Mouse (Mus musculus) lung, adult 18-20 months (tissue): ENCODE data around the gene Krtap19-1.

Experiments
- DNase-seq, 2 experiments: peaks; one replicate each; pipeline ENCODE4 v3.0.0; 2022; ENCODE audit warnings: mixed read lengths in 2 of 2

Gene Krtap19-1

DNA sequence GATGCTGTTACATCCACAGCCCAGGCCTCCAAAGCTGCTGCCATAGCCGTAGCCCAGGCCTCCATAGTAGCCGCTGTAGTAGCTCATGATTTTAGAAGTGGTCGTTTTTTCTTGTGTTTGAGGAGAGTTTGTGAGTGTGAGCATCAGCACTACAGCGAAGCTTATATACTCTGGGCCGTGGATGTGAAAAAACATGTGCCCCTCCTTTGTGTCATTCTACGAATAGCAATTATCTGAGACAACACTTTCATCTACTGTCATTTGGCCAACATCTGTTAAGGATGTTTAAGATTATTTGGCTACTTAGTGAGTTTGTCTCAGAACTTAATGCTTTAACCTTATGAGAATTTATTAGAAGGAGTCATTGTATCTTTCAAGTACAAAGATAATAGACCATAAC, at the start of gene Krtap19-1:
Gene Krtap19-1 (minus strand): TSS at position 101 of the 400 bp plus-strand sequence.
- no peak for DNase-seq

DNA sequence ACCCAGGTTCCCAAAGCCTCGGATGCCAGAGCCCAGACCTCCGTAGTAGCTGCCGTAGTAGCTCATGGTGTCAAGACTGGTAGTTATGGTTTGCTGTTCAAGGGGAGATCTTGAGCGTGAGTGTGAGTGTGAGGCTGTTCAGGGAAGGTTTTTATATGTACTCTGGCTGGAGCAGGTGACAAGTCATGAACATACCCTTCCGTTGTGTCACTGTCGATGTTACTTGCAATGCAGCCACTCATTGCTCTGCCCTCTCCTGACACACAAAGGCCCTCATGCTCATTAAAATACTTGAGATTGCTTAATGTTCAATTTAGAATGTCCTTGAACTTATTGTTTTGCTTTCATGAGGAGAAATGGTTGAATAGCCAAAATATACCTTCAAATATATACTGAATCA, 27.1 kb upstream of the Krtap19-1 start, which contains the start of gene Krtap19-5:
Gene Krtap19-5 (minus strand): TSS at position 101 of the 400 bp plus-strand sequence.
- no peak for DNase-seq

GRCm38 (mm10) chr16:88886870-88887269, 17.7 kb upstream of the Krtap19-1 start:
- DNase-seq: no peak

DNA sequence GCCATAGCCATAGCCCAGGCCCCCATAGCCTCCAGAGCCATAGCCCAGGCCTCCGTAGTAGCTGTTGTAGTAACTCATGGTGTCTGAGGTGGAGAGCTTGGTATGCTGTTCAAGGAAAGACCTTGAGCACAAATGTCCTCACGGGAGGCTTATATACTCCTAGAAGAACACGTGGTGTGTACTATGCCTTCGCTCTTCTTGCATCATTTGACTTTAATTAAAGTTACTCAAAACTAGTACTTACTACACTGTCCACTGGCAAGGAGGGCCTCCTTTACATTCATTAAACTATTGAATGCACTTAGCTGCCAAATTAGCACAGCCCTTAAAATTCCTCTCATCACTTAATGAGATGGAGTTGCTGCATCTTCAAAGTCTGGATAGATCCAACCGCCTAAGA, 15.8 kb upstream of the Krtap19-1 start, which contains the start of gene Krtap19-4:
Gene Krtap19-4 (minus strand): TSS at position 101 of the 400 bp plus-strand sequence.
- DNase-seq: no peak

DNA sequence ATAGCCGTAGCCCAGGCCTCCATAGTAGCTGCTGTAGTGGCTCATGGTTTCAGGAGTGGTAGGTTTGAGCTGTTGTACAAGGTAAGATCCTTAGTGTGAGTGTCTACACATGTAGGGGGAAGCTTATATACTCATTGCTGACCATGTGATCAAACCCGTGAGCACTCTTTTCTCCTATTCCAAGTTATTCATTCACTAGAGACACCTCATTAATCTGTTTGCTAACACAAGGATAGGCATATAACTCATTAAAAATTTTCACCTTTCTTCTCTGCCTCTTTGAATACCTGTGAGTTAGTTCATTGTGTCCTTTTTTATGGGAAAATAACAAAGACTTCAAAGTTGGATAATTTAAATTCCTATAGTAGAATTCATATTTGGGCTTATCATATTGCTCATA, 8.7 kb upstream of the Krtap19-1 start, which contains the start of gene Krtap19-3:
Gene Krtap19-3 (minus strand): TSS at position 101 of the 400 bp plus-strand sequence.
- no peak for DNase-seq

DNA sequence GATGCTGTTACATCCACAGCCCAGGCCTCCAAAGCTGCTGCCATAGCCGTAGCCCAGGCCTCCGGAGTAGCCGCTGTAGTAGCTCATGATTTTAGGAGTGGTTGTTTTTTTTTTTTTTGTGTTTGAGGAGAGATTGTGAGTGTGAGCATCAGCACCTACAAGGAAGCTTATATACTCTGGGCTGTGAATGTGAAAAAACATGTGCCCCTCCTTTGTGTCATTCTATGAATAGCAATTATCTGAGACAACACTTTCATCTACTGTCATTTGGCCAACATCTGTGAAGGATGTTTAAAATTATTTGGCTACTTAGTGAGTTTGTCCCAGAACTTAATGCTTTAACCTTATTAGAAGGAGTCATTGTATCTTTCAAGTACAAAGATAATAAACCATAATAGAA, 5.0 kb upstream of the Krtap19-1 start, which contains the start of gene Krtap19-2:
Gene Krtap19-2 (minus strand): TSS at position 101 of the 400 bp plus-strand sequence.
- no peak for DNase-seq

DNA sequence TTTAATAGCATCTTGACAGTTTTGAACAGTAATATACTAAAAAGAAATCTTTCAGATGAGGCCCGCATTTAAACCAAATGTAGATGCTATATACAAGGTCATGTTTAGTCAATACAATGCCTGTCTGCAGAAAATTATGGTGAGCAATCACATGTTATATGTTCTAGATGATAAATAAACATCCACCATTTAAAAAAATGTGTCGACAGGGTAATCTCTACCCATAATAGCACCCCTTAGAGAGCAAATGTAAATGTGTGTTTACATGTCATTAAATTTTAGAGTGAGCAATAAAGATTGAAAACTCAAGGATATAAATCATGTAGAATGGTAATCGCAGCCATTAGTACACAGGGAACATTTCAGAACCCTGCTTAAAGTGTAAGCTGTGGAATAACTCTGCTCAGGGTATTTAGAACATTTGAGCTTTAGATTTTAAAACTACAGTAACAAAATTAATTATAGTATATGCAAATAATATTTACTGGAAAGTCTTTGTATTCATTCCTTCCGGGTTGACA, 4.3 kb downstream of the Krtap19-1 start:
- DNase-seq: no peak

- DNase-seq: no peak
Observed at GRCm38 (mm10) chr16:88851450-88851849, 17.8 kb downstream of the Krtap19-1 start.

DNA sequence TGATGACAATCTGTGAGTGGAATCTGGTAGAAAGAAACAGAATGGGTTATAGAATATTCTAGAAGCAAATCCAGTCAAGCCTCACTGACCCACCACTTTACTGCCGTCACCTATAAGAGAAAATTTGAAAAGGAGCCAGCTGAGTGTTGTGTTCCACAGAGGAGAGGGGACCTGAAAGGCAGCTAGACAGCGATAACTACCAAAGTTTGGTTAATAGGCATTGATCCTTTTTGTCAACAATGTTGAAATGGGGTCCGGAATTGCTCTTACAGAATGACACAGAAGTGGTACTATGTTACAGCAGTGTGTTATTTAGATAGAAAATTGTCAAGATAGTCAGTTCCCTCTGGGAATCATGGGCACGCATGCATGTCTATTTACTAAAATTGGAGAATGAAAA, 20.7 kb downstream of the Krtap19-1 start:
- no peak for DNase-seq

GRCm38 (mm10) chr16:88847363-88847762, 21.8 kb downstream of the Krtap19-1 start:
- DNase-seq: no peak

- no peak for DNase-seq
Observed at GRCm38 (mm10) chr16:88826978-88827377, 42.2 kb downstream of the Krtap19-1 start.

- DNase-seq: no peak
Observed at GRCm38 (mm10) chr16:88826095-88826652, 43.0 kb downstream of the Krtap19-1 start, which contains the start of gene Krtap14. Gene Krtap14 (minus strand): TSS chr16:88826145.

- no peak for DNase-seq
Observed at GRCm38 (mm10) chr16:88823736-88824135, 45.5 kb downstream of the Krtap19-1 start.

- DNase-seq: no peak
Observed at GRCm38 (mm10) chr16:88820066-88820465, 49.1 kb downstream of the Krtap19-1 start, which contains the start of gene Krtap15. Gene Krtap15 (plus strand): TSS chr16:88820215.
